Mouse (Mus musculus) neural tube, embryonic 13.5 days (tissue): ENCODE data around the gene Pitpnm3. TPM values are rescaled to one million over a fixed set of nuclear protein-coding genes. Genes with fewer than 3 reads are reported as not detected.

Experiments used
- ATAC-seq: fragments of 200-750 bp; cut with Nextera tagmentation; 2 replicates; pipeline ENCODE4 v1.8.0; 2017; ENCODE audit warnings: low read depth, mild to moderate bottlenecking, moderate TSS enrichment, moderate library complexity
- H3K27ac ChIP-seq: fragments of 300-500 bp; sonication (generic); replicated peaks from 2 replicates; pipeline ENCODE4 v1.5.1; 2015; ENCODE audit warnings: moderate library complexity, mild to moderate bottlenecking, inconsistent platforms
- H3K27me3 ChIP-seq: fragments of 300-500 bp; sonication (generic); 2 replicates; pipeline ENCODE4 v1.6.1; 2015; ENCODE audit warnings: mild to moderate bottlenecking, inconsistent platforms
- H3K36me3 ChIP-seq: fragments of 300-500 bp; sonication (generic); 2 replicates; pipeline ENCODE4 v1.6.1; 2015; ENCODE audit warnings: mild to moderate bottlenecking, inconsistent platforms
- H3K4me1 ChIP-seq: fragments of 300-500 bp; sonication (generic); replicated peaks from 2 replicates; pipeline ENCODE4 v1.6.1; 2015; ENCODE audit warnings: inconsistent platforms
- H3K4me2 ChIP-seq: fragments of 300-500 bp; sonication (generic); 2 replicates; pipeline ENCODE4 v1.6.1; 2015; ENCODE audit warnings: inconsistent platforms, mild to moderate bottlenecking, moderate library complexity
- H3K4me3 ChIP-seq: fragments of 300-500 bp; sonication (generic); 2 replicates; pipeline ENCODE4 v1.5.1; 2015; ENCODE audit warnings: mild to moderate bottlenecking, inconsistent platforms
- H3K9ac ChIP-seq: fragments of 300-500 bp; sonication (generic); 2 replicates; pipeline ENCODE4 v1.6.1; 2015; ENCODE audit warnings: moderate library complexity, mild to moderate bottlenecking, inconsistent platforms
- H3K9me3 ChIP-seq: fragments of 300-500 bp; sonication (generic); 2 replicates; pipeline ENCODE4 v1.6.1; 2016; ENCODE audit warnings: inconsistent platforms
- WGBS: fragments of 180-500 bp; shearing (Covaris S2); methylation state at CpG from one replicate; pipeline ENCODE4 v1.1.7; 2015; 5-methylcytosine and 5-hydroxymethylcytosine counted together
- polyA plus RNA-seq: library from polyadenylated mRNA; unstranded; fragments of >200 nt; fragmentation: Nextera tagmentation; extraction: Ambion mirVana; gene quantifications from 2 replicates; pipeline ENCODE4 v1.2.1, GENCODE M21; 2015

The Pitpnm3 gene
- polyA plus RNA-seq, 1 experiment from 2014 or later: 1.8 TPM

GRCm38 (mm10) chr11:72002138-72002853, 133.3 kb downstream of the Pitpnm3 start:
- Histone ChIP-seq H3K27ac (no peak overlapping the region), H3K4me1 (peaks cover 14% of the 10 kb centered on the region), H3K4me3 (no peak overlapping the region), H3K9ac (no peak overlapping the region), H3K9me3 (no peaks in the 10 kb centered on the region), H3K36me3 (no peaks in the 10 kb centered on the region), H3K27me3 (0 out of 2 replicates have a peak, but pooled peaks cover 4% of the 10 kb centered on the region), H3K4me2 (no peak overlapping the region)
- ATAC-seq: no peak
- WGBS: 48% methylated on average over 13 of the region's 13 CpGs

GRCm38 (mm10) chr11:72000194-72000593, 135.4 kb downstream of the Pitpnm3 start:
- H3K27ac ChIP-seq: no peak overlapping the region
- WGBS: 87% methylated on average over 6 of the region's 6 CpGs
- H3K36me3 ChIP-seq: no peaks in the 10 kb centered on the region
- H3K27me3 ChIP-seq: 0 out of 2 replicates have a peak, but pooled peaks cover 4% of the 10 kb centered on the region
- no peak overlapping the region for H3K9ac ChIP-seq
- no peak for ATAC-seq
- no peak overlapping the region for H3K4me2 ChIP-seq
- H3K9me3 ChIP-seq: no peaks in the 10 kb centered on the region
- peaks cover 22% of the 10 kb centered on the region for H3K4me1 ChIP-seq
- no peak overlapping the region for H3K4me3 ChIP-seq

Other genes starting within 250 kb of the Pitpnm3 start
- gene Aipl1, start 98.3 kb downstream of the Pitpnm3 start, polyA plus RNA-seq: 0.32 and 0.39 TPM in 2 replicates
- 31.2 and 37.8 TPM in 2 replicates for gene Pimreg, start 93.7 kb downstream of the Pitpnm3 start, polyA plus RNA-seq
- 0.75 and 0.79 TPM in 2 replicates for gene Gm43951, start 71.1 kb upstream of the Pitpnm3 start, polyA plus RNA-seq
- 17.8 and 19.9 TPM in 2 replicates for gene 4933427D14Rik, start 71.7 kb upstream of the Pitpnm3 start, polyA plus RNA-seq
- gene Txndc17, start 71.8 kb upstream of the Pitpnm3 start, polyA plus RNA-seq: 169 and 198 TPM in 2 replicates
- gene Med31, start 79.8 kb upstream of the Pitpnm3 start, polyA plus RNA-seq: 66.5 and 66.9 TPM in 2 replicates
- gene Slc13a5, start 131.4 kb upstream of the Pitpnm3 start, polyA plus RNA-seq: 0.61 and 0.96 TPM in 2 replicates
- gene Xaf1, start 165.9 kb upstream of the Pitpnm3 start, polyA plus RNA-seq: 2.3 and 2.4 TPM in 2 replicates
- gene Fbxo39, start 178.7 kb upstream of the Pitpnm3 start, polyA plus RNA-seq: not detected in 2 replicates
- gene Tekt1, start 226.7 kb upstream of the Pitpnm3 start, polyA plus RNA-seq: 7.0 and 7.3 TPM in 2 replicates